Mouse (Mus musculus): ENCODE data around the gene Irak1.

The Irak1 gene

GRCm38 (mm10) chrX:74023188-74024049 is at the start of gene Irak1:
Gene Irak1 (minus strand): TSS chrX:74023918.
- peak; percentile 68 for DNase-seq (ENCODE audit: low read depth, low spot score)

- DNase-seq (ENCODE audit: low read depth, low spot score) = no peak
These were observed 47.1 kb upstream of the Irak1 start for GRCm38 (mm10) chrX:74070794-74071193.

- DNase-seq (ENCODE audit: low read depth, low spot score) = no peak
These were observed 44.2 kb upstream of the Irak1 start for GRCm38 (mm10) chrX:74067891-74068290.

- no peak for DNase-seq (ENCODE audit: low read depth, low spot score)
These were observed 21.4 kb upstream of the Irak1 start for GRCm38 (mm10) chrX:74045107-74045506.

- DNase-seq (ENCODE audit: low read depth, low spot score) = no peak
These were observed 14.1 kb upstream of the Irak1 start for GRCm38 (mm10) chrX:74037702-74038375.

GRCm38 (mm10) chrX:74030000-74030399 is 6.3 kb upstream of the Irak1 start:
- DNase-seq (ENCODE audit: low read depth, low spot score) = no peak

GRCm38 (mm10) chrX:74022795-74023187 is 927 bp downstream of the Irak1 start:
- peak; percentile 11 for DNase-seq (ENCODE audit: low read depth, low spot score)

GRCm38 (mm10) chrX:74014597-74014996 is 9.1 kb downstream of the Irak1 start:
- no peak for DNase-seq (ENCODE audit: low read depth, low spot score)

GRCm38 (mm10) chrX:74008063-74008462 is 15.7 kb downstream of the Irak1 start:
- no peak for DNase-seq (ENCODE audit: low read depth, low spot score)

GRCm38 (mm10) chrX:74006401-74006800 is 17.3 kb downstream of the Irak1 start:
- no peak for DNase-seq (ENCODE audit: low read depth, low spot score)

GRCm38 (mm10) chrX:74003644-74004043 is 20.1 kb downstream of the Irak1 start:
- no peak for DNase-seq (ENCODE audit: low read depth, low spot score)

- DNase-seq (ENCODE audit: low read depth, low spot score) = no peak
These were observed 22.7 kb downstream of the Irak1 start for GRCm38 (mm10) chrX:74001024-74001423.

- DNase-seq (ENCODE audit: low read depth, low spot score) = peak; percentile 85
These were observed 24.5 kb downstream of the Irak1 start for GRCm38 (mm10) chrX:73998911-73999869.

- no peak for DNase-seq (ENCODE audit: low read depth, low spot score)
These were observed 45.9 kb downstream of the Irak1 start for GRCm38 (mm10) chrX:73977783-73978182.

GRCm38 (mm10) chrX:73976283-73976682 is 47.4 kb downstream of the Irak1 start:
- no peak for DNase-seq (ENCODE audit: low read depth, low spot score)

- no peak for DNase-seq (ENCODE audit: low read depth, low spot score)
These were observed 50.9 kb downstream of the Irak1 start for GRCm38 (mm10) chrX:73972774-73973173.

- no peak for DNase-seq (ENCODE audit: low read depth, low spot score)
These were observed 52.9 kb downstream of the Irak1 start for GRCm38 (mm10) chrX:73970781-73971180.

GRCm38 (mm10) chrX:73969729-73970128 is 54.0 kb downstream of the Irak1 start:
- DNase-seq (ENCODE audit: low read depth, low spot score) = no peak

GRCm38 (mm10) chrX:73969167-73969566 is 54.6 kb downstream of the Irak1 start:
- no peak for DNase-seq (ENCODE audit: low read depth, low spot score)

GRCm38 (mm10) chrX:73967177-73968075 is 56.3 kb downstream of the Irak1 start:
- peak; percentile 91 for DNase-seq (ENCODE audit: low read depth, low spot score)
